Mouse (Mus musculus): ENCODE data around the gene 1500011B03Rik.

1500011B03Rik gene

GRCm38 (mm10) chr5:114785196-114785595 lies 38.1 kb downstream of the 1500011B03Rik start:
- in situ Hi-C loops (cut with MboI; ENCODE audit: unreplicated experiment in 2 of 2), result no loop called here

- in situ Hi-C loops (cut with MboI; ENCODE audit: unreplicated experiment in 2 of 2), result no loop called here
These were observed 38.6 kb downstream of the 1500011B03Rik start for GRCm38 (mm10) chr5:114784622-114785165.

- in situ Hi-C loops (cut with MboI; ENCODE audit: unreplicated experiment in 2 of 2), result no loop called here
These were observed 39.7 kb downstream of the 1500011B03Rik start for GRCm38 (mm10) chr5:114783405-114784163.

GRCm38 (mm10) chr5:114782991-114783390 lies 40.3 kb downstream of the 1500011B03Rik start:
- in situ Hi-C loops (cut with MboI; ENCODE audit: unreplicated experiment in 2 of 2), result no loop called here

- in situ Hi-C loops (cut with MboI; ENCODE audit: unreplicated experiment in 2 of 2), result no loop called here
These were observed 42.4 kb downstream of the 1500011B03Rik start for GRCm38 (mm10) chr5:114780912-114781311.

GRCm38 (mm10) chr5:114779956-114780489 lies 43.2 kb downstream of the 1500011B03Rik start:
- in situ Hi-C loops (cut with MboI; ENCODE audit: unreplicated experiment in 2 of 2), result no loop called here

GRCm38 (mm10) chr5:114776174-114776573 lies 47.1 kb downstream of the 1500011B03Rik start:
- in situ Hi-C loops (cut with MboI; ENCODE audit: unreplicated experiment in 2 of 2), result no loop called here

GRCm38 (mm10) chr5:114775056-114775979 lies 48.0 kb downstream of the 1500011B03Rik start, which contains the start of gene Git2:
TSS of gene Git2 (minus strand) at chr5:114775517.
- in situ Hi-C loops (cut with MboI; ENCODE audit: unreplicated experiment in 2 of 2), result no loop called here

GRCm38 (mm10) chr5:114774403-114775051 lies 48.7 kb downstream of the 1500011B03Rik start, which contains the start of gene Ankrd13a:
TSS of gene Ankrd13a (plus strand) at chr5:114774677.
- in situ Hi-C loops (cut with MboI; ENCODE audit: unreplicated experiment in 2 of 2), result loop anchor here in 1 of 2 experiments (5.0 kb wide), 1 partner anchor 33 kb away; no protein-coding TSS in a partner anchor

- in situ Hi-C loops (cut with MboI; ENCODE audit: unreplicated experiment in 2 of 2), result loop anchor here in 1 of 2 experiments (5.0 kb wide), 1 partner anchor 34 kb away; no protein-coding TSS in a partner anchor
These were observed 49.5 kb downstream of the 1500011B03Rik start for GRCm38 (mm10) chr5:114773780-114774179.

GRCm38 (mm10) chr5:114773211-114773710 lies 50.0 kb downstream of the 1500011B03Rik start:
- in situ Hi-C loops (cut with MboI; ENCODE audit: unreplicated experiment in 2 of 2), result loop anchor here in 1 of 2 experiments (5.0 kb wide), 1 partner anchor 34 kb away; no protein-coding TSS in a partner anchor

- in situ Hi-C loops (cut with MboI; ENCODE audit: unreplicated experiment in 2 of 2), result loop anchor here in 1 of 2 experiments (5.0 kb wide), 1 partner anchor 35 kb away; no protein-coding TSS in a partner anchor
These were observed 50.6 kb downstream of the 1500011B03Rik start for GRCm38 (mm10) chr5:114772456-114773203.

- in situ Hi-C loops (cut with MboI; ENCODE audit: unreplicated experiment in 2 of 2), result loop anchor here in 1 of 2 experiments (5.0 kb wide), 1 partner anchor 36 kb away; no protein-coding TSS in a partner anchor
These were observed 51.5 kb downstream of the 1500011B03Rik start for GRCm38 (mm10) chr5:114771796-114772195.

GRCm38 (mm10) chr5:114769786-114770185 lies 53.5 kb downstream of the 1500011B03Rik start:
- in situ Hi-C loops (cut with MboI; ENCODE audit: unreplicated experiment in 2 of 2), result loop anchor here (5.0 kb wide), 1 partner anchor 38 kb away; no protein-coding TSS in a partner anchor

- in situ Hi-C loops (cut with MboI; ENCODE audit: unreplicated experiment in 2 of 2), result loop anchor here in 1 of 2 experiments (5.0 kb wide), 1 partner anchor 40 kb away; no protein-coding TSS in a partner anchor
These were observed 56.1 kb downstream of the 1500011B03Rik start for GRCm38 (mm10) chr5:114767185-114767584.

GRCm38 (mm10) chr5:114766686-114767085 lies 56.6 kb downstream of the 1500011B03Rik start:
- in situ Hi-C loops (cut with MboI; ENCODE audit: unreplicated experiment in 2 of 2), result loop anchor here in 1 of 2 experiments (5.0 kb wide), 1 partner anchor 41 kb away; no protein-coding TSS in a partner anchor

- in situ Hi-C loops (cut with MboI; ENCODE audit: unreplicated experiment in 2 of 2), result loop anchor here in 1 of 2 experiments (5.0 kb wide), 1 partner anchor 42 kb away; no protein-coding TSS in a partner anchor
These were observed 58.2 kb downstream of the 1500011B03Rik start for GRCm38 (mm10) chr5:114764812-114765735.
